Mouse (Mus musculus) inflammation-experienced regulatory T-cells, adult 6 months (primary cell): ENCODE results near the gene H6pd. TPM values are rescaled to one million over a fixed set of nuclear protein-coding genes. Genes with fewer than 3 reads are reported as not detected.
"Not testable (repeated sequence)": the region's sequence is repeated elsewhere in the genome, so short reads cannot be mapped to it uniquely, and the experiment has no call there.

Experiments used
- ATAC-seq: one replicate; pipeline ENCODE4 v1.8.0; 2017
- polyA plus RNA-seq, 3 experiments: library from polyadenylated mRNA; unstranded; fragments of 100-300 nt; shearing (Covaris generic); gene quantifications; one replicate each; pipeline ENCODE4 v1.2.1; 2017

The H6pd gene
- polyA plus RNA-seq = 1 to 10 TPM; 4.1 to 5.9 (median 5.0) TPM

GRCm38 (mm10) chr4:150008853-150009586 is at the start of gene H6pd:
Gene H6pd, minus strand, starts transcription at chr4:150009023.
- ATAC-seq = peak; percentile 85

- ATAC-seq = no peak
Measured at GRCm38 (mm10) chr4:150057722-150058121, 48.9 kb upstream of the H6pd start.

- no peak for ATAC-seq
Measured at GRCm38 (mm10) chr4:150056171-150056570, 47.3 kb upstream of the H6pd start.

- ATAC-seq = no peak
Measured at GRCm38 (mm10) chr4:150052380-150052779, 43.6 kb upstream of the H6pd start.

GRCm38 (mm10) chr4:150051514-150051913 is 42.7 kb upstream of the H6pd start:
- no peak for ATAC-seq

GRCm38 (mm10) chr4:150049564-150050226 is 40.9 kb upstream of the H6pd start:
- ATAC-seq = no peak

- no peak for ATAC-seq
Measured at GRCm38 (mm10) chr4:150049157-150049513, 40.3 kb upstream of the H6pd start.

- ATAC-seq = no peak
Measured at GRCm38 (mm10) chr4:150048478-150049156, 39.8 kb upstream of the H6pd start.

GRCm38 (mm10) chr4:150048038-150048437 is 39.2 kb upstream of the H6pd start:
- ATAC-seq = no peak

- ATAC-seq = no peak
Measured at GRCm38 (mm10) chr4:150043591-150043990, 34.8 kb upstream of the H6pd start.

- no peak for ATAC-seq
Measured at GRCm38 (mm10) chr4:150041346-150042110, 32.7 kb upstream of the H6pd start.

GRCm38 (mm10) chr4:150040856-150041255 is 32.0 kb upstream of the H6pd start:
- ATAC-seq = not testable (repeated sequence)

- ATAC-seq = no peak
Measured at GRCm38 (mm10) chr4:150040003-150040581, 31.3 kb upstream of the H6pd start.

GRCm38 (mm10) chr4:150038533-150038932 is 29.7 kb upstream of the H6pd start:
- ATAC-seq = no peak

GRCm38 (mm10) chr4:150036094-150036493 is 27.3 kb upstream of the H6pd start:
- no peak for ATAC-seq

- peak; percentile 46 for ATAC-seq
Measured at GRCm38 (mm10) chr4:150035280-150035679, 26.5 kb upstream of the H6pd start.

GRCm38 (mm10) chr4:150033261-150033671 is 24.4 kb upstream of the H6pd start:
- no peak for ATAC-seq

GRCm38 (mm10) chr4:150031234-150031890 is 22.5 kb upstream of the H6pd start:
- ATAC-seq = no peak

GRCm38 (mm10) chr4:150030449-150031233 is 21.8 kb upstream of the H6pd start:
- peak; percentile 67 for ATAC-seq

- no peak for ATAC-seq
Measured at GRCm38 (mm10) chr4:150029885-150030284, 21.1 kb upstream of the H6pd start.

GRCm38 (mm10) chr4:150023518-150023917 is 14.7 kb upstream of the H6pd start:
- ATAC-seq = no peak
